Mouse (Mus musculus): ENCODE results near the gene Crispld2. TPM values are rescaled to one million over a fixed set of nuclear protein-coding genes. Genes with fewer than 3 reads are reported as not detected.

Gene Crispld2
- total and polyA plus RNA-seq, 3 experiments: 0.23 to 3.7 (median 0.45) TPM

DNA sequence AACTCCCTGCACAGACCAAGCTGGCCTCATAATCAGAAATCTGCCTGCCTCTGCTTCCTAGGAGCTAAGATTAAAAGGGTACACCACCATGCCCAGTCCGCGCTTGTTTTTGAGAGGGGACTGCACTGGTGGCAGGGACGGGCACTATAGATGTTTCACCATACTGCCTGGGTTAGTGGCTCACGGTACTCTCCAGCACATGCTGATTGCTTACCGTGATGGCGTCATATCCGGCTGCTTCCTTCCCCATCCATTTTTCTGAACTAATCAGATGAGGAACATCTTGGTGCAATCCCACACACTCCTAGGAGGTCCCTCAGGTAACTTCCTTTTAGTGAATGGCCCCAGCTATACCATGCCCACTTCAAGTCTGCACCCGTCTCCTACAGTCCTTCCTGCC lies 52.7 kb downstream of the Crispld2 start:
- Histone ChIP-seq H3K4me3 (ENCODE audit: low read depth, low read length) (no peak overlapping the region), H3K36me3 (replicated peaks) (no peaks in the 10 kb centered on the region), H3K4me1 (ENCODE audit: insufficient read depth, low read depth, low read length) (peaks cover 23% of the 10 kb centered on the region), H3K9me3 (replicated peaks) (no peaks in the 10 kb centered on the region), H3K27me3 (ENCODE audit: insufficient read depth, low read length) (peaks cover 46% of the 10 kb centered on the region)
- TF ChIP-seq GATA1 (IDR thresholded peaks at IDR 0.05; ENCODE audit: borderline replicate concordance, low read length) (no peak), CTCF (IDR thresholded peaks at IDR 0.05; ENCODE audit: low read depth, low read length) (no peak), POLR2AphosphoS5 (IDR thresholded peaks at IDR 0.05; ENCODE audit: insufficient replicate concordance, low read depth, low read length) (no peak), TAL1 (conservative IDR thresholded peaks at IDR 0.05; ENCODE audit: low read depth, low read length) (no peak), GATA2 (IDR thresholded peaks at IDR 0.05; ENCODE audit: borderline replicate concordance, low read depth, low read length) (no peak)
- ATAC-seq (ENCODE audit: extremely low read depth, insufficient number of reproducible peaks, low FRiP score, poor library complexity, severe bottlenecking): no peak
- DNase-seq (ENCODE audit: low spot score): no peak

DNA sequence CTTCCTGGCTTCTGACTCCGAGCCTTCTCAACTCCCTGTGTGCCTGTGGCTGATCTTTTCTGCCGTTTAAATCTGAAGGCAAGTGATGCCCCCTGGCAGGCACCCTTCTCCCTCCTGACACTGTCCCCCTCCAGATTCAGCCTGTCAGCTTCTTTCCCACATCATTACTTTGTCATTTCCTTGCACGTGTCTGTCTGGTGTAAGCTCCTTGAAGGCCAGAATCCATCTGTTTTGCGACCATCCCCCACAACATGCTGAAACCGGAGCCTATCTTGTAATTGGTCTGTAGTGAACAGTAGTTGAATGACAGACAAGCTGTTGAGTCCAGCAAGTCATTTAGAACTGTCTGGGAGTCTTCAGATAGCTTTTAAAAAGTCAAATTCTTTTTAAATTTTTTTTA lies 53.2 kb downstream of the Crispld2 start:
- ATAC-seq (ENCODE audit: extremely low read depth, insufficient number of reproducible peaks, low FRiP score, poor library complexity, severe bottlenecking) (no peak), DNase-seq (ENCODE audit: low spot score) (no peak)
- H3K9me3 ChIP-seq (replicated peaks): no peaks in the 10 kb centered on the region
- TF ChIP-seq GATA1 (IDR thresholded peaks at IDR 0.05; ENCODE audit: borderline replicate concordance, low read length) (no peak), TAL1 (conservative IDR thresholded peaks at IDR 0.05; ENCODE audit: low read depth, low read length) (no peak)
- H3K36me3 ChIP-seq (replicated peaks): no peaks in the 10 kb centered on the region
- peaks cover 50% of the 10 kb centered on the region for H3K27me3 ChIP-seq (ENCODE audit: insufficient read depth, low read length)
- H3K4me1 ChIP-seq (ENCODE audit: insufficient read depth, low read depth, low read length): peaks cover 22% of the 10 kb centered on the region
- no peak overlapping the region for H3K4me3 ChIP-seq (ENCODE audit: low read depth, low read length)

DNA sequence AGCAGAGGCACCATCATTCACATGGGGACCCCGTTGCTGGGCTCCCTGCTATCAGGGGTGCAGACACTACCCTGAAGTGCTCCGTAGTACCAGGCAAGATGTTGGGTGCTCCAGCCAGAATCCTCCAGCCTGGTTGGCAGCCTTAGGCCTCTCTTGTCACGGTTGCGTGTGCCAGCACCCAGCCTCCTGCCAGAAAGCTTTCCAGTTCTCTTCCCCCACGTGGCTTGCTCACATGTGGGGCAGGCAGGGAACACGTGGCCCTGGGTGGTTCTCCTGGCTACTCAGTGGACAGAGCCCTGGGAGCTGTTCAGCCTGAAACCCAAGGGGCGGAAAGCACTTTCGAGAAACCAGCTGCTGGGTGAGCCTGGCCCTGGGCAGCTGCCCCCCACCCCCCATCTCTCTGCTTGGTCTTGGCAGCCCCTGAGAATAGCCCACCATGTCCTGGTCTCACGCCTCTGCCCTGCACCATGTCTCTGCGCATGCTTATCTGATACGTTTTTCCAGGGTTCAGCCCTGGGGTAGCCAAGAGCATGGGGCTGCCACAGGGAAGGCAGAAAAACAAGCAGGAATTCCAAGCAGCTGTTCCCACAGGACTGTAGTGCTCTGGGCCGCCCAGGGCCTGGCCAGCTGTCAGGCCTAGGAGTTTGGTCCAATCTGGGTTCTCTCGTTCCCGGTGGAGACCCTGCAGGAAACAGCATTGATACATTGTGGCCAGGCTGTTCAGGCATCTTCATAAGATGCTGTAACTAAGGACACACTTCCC lies 54.2 kb downstream of the Crispld2 start:
- TF ChIP-seq CTCF (IDR thresholded peaks at IDR 0.05; ENCODE audit: low read depth, low read length): no peak
- no peak for TF ChIP-seq POLR2AphosphoS5 (IDR thresholded peaks at IDR 0.05; ENCODE audit: insufficient replicate concordance, low read depth, low read length)
- TF ChIP-seq TAL1 (conservative IDR thresholded peaks at IDR 0.05; ENCODE audit: low read depth, low read length): no peak
- no peak for TF ChIP-seq GATA2 (IDR thresholded peaks at IDR 0.05; ENCODE audit: borderline replicate concordance, low read depth, low read length)
- TF ChIP-seq GATA1 (IDR thresholded peaks at IDR 0.05; ENCODE audit: borderline replicate concordance, low read length): no peak
- ATAC-seq (ENCODE audit: extremely low read depth, insufficient number of reproducible peaks, low FRiP score, poor library complexity, severe bottlenecking) (no peak), DNase-seq (ENCODE audit: low spot score) (no peak)
- Histone ChIP-seq H3K36me3 (replicated peaks) (no peaks in the 10 kb centered on the region), H3K27me3 (ENCODE audit: insufficient read depth, low read length) (peaks cover 58% of the 10 kb centered on the region), H3K4me3 (ENCODE audit: low read depth, low read length) (no peak overlapping the region), H3K4me1 (ENCODE audit: insufficient read depth, low read depth, low read length) (peaks cover 13% of the 10 kb centered on the region), H3K9me3 (replicated peaks) (no peaks in the 10 kb centered on the region)

DNA sequence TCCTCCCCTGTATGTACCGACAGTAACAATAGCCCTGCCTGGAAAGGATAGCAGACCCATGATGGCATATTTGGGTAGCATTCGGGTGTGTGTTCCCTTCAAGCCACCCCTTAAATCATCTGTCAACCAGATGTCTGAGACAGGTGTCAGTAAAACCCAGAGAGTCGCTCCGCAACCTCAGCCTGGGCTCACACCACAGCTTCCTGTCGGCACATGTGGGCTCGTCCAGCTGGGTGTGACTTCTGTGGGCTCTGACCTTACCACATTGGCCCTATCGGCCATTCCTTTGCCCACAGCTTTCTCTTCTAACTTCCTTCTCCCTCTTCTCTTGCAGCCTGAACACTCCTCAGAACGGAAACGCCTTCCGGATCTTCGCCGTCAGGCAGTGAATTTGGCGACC lies 57.7 kb downstream of the Crispld2 start:
- ATAC-seq (ENCODE audit: extremely low read depth, insufficient number of reproducible peaks, low FRiP score, poor library complexity, severe bottlenecking): no peak
- H3K4me3 ChIP-seq (ENCODE audit: low read depth, low read length): no peak overlapping the region
- H3K36me3 ChIP-seq (replicated peaks): no peaks in the 10 kb centered on the region
- peaks cover 66% of the 10 kb centered on the region for H3K27me3 ChIP-seq (ENCODE audit: insufficient read depth, low read length)
- DNase-seq (ENCODE audit: low spot score): no peak
- TF ChIP-seq TAL1 (conservative IDR thresholded peaks at IDR 0.05; ENCODE audit: low read depth, low read length): no peak
- no peak for TF ChIP-seq GATA1 (IDR thresholded peaks at IDR 0.05; ENCODE audit: borderline replicate concordance, low read length)
- TF ChIP-seq POLR2AphosphoS5 (IDR thresholded peaks at IDR 0.05; ENCODE audit: insufficient replicate concordance, low read depth, low read length): no peak
- no peak for TF ChIP-seq GATA2 (IDR thresholded peaks at IDR 0.05; ENCODE audit: borderline replicate concordance, low read depth, low read length)
- no peak for TF ChIP-seq CTCF (IDR thresholded peaks at IDR 0.05; ENCODE audit: low read depth, low read length)
- no peaks in the 10 kb centered on the region for H3K4me1 ChIP-seq (ENCODE audit: insufficient read depth, low read depth, low read length)
- no peaks in the 10 kb centered on the region for H3K9me3 ChIP-seq (replicated peaks)

DNA sequence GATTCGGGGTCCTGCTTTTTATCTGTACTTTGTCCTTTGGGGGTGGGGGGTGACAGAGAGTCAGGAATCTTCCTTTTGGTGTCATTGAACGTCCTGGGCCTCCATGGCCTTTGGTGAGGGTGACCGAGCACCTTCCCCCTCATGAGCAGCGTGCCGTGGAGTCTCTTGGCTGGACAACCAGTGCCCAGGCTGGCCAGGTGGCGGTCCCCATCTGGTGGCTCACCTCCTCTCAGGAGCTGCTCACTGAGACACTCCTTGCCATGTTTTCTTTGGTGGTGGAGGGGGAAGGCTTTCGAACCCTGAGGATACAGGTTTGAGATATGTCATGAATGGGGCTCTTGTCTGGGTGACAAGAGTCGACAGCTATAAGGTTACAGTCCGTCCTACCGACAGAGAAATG lies 58.1 kb downstream of the Crispld2 start:
- no peaks in the 10 kb centered on the region for H3K9me3 ChIP-seq (replicated peaks)
- no peak for ATAC-seq (ENCODE audit: extremely low read depth, insufficient number of reproducible peaks, low FRiP score, poor library complexity, severe bottlenecking)
- no peaks in the 10 kb centered on the region for H3K4me1 ChIP-seq (ENCODE audit: insufficient read depth, low read depth, low read length)
- H3K4me3 ChIP-seq (ENCODE audit: low read depth, low read length): no peak overlapping the region
- no peak for DNase-seq (ENCODE audit: low spot score)
- H3K27me3 ChIP-seq (ENCODE audit: insufficient read depth, low read length): peaks cover 66% of the 10 kb centered on the region
- H3K36me3 ChIP-seq (replicated peaks): no peaks in the 10 kb centered on the region
- TF ChIP-seq GATA1 (IDR thresholded peaks at IDR 0.05; ENCODE audit: borderline replicate concordance, low read length): no peak
- TF ChIP-seq CTCF (IDR thresholded peaks at IDR 0.05; ENCODE audit: low read depth, low read length): no peak
- TF ChIP-seq POLR2AphosphoS5 (IDR thresholded peaks at IDR 0.05; ENCODE audit: insufficient replicate concordance, low read depth, low read length): no peak
- no peak for TF ChIP-seq TAL1 (conservative IDR thresholded peaks at IDR 0.05; ENCODE audit: low read depth, low read length)
- TF ChIP-seq GATA2 (IDR thresholded peaks at IDR 0.05; ENCODE audit: borderline replicate concordance, low read depth, low read length): no peak

DNA sequence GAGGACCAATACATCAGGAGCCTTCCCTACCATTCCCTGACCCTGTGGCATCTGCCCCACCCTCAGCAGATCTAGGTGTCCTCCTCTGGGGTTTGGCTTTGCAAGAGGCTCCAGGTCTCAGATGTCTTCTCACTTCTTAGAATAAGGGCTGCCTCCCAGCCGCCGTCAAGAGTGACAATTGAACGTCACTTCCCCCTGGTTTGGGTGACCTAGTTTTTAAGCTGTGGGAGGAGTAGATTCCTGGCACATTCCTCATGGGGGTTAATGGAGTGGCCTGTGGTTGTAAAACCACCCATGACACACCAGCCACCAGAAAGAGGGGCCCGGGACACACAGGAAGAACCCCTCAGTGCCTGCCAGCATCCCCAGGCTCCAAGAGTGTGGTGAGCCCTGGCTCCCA lies 58.8 kb downstream of the Crispld2 start:
- DNase-seq (ENCODE audit: low spot score) (no peak), ATAC-seq (ENCODE audit: extremely low read depth, insufficient number of reproducible peaks, low FRiP score, poor library complexity, severe bottlenecking) (no peak)
- H3K27me3 ChIP-seq (ENCODE audit: insufficient read depth, low read length): peaks cover 62% of the 10 kb centered on the region

More for the DNA sequence above, 58.8 kb downstream of the Crispld2 start:
- Histone ChIP-seq H3K9me3 (replicated peaks) (no peaks in the 10 kb centered on the region), H3K4me1 (ENCODE audit: insufficient read depth, low read depth, low read length) (no peaks in the 10 kb centered on the region), H3K4me3 (ENCODE audit: low read depth, low read length) (no peak overlapping the region), H3K36me3 (replicated peaks) (no peaks in the 10 kb centered on the region)
- TF ChIP-seq TAL1 (conservative IDR thresholded peaks at IDR 0.05; ENCODE audit: low read depth, low read length): no peak
- TF ChIP-seq GATA1 (IDR thresholded peaks at IDR 0.05; ENCODE audit: borderline replicate concordance, low read length): no peak
- TF ChIP-seq POLR2AphosphoS5 (IDR thresholded peaks at IDR 0.05; ENCODE audit: insufficient replicate concordance, low read depth, low read length): no peak
- TF ChIP-seq GATA2 (IDR thresholded peaks at IDR 0.05; ENCODE audit: borderline replicate concordance, low read depth, low read length): no peak
- TF ChIP-seq CTCF (IDR thresholded peaks at IDR 0.05; ENCODE audit: low read depth, low read length): no peak
